Mouse (Mus musculus) kidney, postnatal 4 days (tissue): Measurements from ENCODE around the gene Vwa8.

Source experiments
- DNase-seq, 2 experiments: peaks; one replicate each; pipeline ENCODE4 v3.0.0; 2021; ENCODE audit warnings: mixed read lengths in 2 of 2

The Vwa8 gene

DNA sequence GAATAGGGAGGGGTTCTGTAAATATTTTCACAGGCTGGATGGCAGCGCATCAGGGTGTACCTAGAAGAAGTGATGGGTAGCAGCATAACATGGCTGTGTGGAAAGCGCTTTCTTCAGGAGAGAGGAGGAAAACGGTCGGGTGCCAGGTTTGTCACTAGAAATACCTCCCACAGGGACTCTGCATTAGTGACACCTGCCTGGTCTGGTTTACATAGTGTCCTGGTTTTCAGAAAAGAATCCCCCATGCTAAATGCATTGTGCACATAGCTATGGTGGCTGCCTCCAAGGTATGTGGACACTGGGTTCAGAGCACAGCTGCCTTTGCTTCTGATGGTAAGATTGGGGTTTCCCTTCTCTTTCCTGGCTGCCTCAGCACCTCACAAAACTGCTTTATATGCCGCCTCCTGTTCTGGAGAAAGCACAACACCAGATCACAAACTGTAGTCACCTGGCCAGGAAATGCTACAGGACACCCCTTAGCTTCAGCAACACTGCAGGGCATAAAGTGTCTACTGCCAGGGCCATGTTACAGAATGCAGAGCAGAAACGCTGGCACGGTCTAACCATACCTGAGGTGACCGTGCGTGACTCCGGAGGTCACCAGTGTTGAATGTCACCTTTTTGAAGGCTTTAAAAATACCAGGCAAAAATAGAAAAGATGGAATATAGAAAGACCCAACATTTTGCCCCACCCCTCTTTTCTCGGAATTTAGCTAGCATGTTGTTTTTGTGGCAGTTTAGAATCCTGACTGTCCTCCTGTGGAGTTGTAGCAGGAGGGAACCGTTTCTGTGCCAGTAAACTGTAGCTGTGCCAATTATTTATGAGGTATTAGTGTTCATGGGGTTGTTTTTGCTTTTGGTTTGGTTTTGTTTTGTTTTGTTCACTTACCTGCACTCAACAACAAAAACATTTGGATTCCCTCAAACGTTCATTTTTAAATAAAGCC is 295.7 kb downstream of the Vwa8 start:
- DNase-seq: no peak

DNA sequence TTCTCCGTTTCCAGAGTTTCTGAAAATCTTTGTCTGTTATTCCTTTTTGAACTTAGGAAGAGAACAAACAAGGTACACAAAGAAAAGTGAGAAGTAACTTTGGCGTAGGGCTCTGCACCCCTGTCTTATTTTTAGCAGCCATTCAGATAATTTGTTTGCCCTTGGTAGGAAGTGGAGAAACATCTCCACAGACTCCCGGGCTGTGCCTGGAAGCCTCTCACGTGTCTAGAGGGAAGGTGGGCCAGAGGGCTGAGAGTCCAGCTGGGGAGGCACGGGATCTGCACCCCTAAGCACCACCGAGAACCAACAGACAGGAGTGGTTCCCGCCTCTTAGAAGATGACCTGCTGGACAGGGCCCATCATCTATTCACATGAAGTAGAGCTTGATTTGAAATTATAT is 302.9 kb downstream of the Vwa8 start:
- no peak for DNase-seq

DNA sequence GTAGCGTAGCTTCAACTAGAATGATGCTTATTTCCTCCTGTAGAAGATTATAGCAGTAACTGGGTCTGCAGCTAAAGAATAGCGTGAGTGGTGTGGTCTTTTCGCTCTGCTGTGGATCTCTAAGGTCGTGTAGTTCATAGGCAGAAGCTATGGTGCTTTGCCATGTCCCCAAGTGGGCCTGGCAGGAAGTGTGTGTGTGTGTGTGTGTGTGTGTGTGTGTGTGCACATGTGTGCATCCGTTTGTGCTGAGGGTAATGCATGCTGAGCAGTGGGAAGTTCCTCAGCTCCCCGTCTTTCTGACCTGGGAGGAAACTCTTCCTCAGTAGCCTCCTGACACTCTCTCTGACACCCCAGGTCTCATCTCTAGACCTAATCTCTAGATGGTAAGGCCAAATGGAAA is 305.0 kb downstream of the Vwa8 start:
- DNase-seq: no peak

- DNase-seq: no peak
Observed at GRCm38 (mm10) chr14:79154961-79155360, 306.1 kb downstream of the Vwa8 start.

GRCm38 (mm10) chr14:79156526-79157411 is 307.9 kb downstream of the Vwa8 start:
- no peak for DNase-seq

DNA sequence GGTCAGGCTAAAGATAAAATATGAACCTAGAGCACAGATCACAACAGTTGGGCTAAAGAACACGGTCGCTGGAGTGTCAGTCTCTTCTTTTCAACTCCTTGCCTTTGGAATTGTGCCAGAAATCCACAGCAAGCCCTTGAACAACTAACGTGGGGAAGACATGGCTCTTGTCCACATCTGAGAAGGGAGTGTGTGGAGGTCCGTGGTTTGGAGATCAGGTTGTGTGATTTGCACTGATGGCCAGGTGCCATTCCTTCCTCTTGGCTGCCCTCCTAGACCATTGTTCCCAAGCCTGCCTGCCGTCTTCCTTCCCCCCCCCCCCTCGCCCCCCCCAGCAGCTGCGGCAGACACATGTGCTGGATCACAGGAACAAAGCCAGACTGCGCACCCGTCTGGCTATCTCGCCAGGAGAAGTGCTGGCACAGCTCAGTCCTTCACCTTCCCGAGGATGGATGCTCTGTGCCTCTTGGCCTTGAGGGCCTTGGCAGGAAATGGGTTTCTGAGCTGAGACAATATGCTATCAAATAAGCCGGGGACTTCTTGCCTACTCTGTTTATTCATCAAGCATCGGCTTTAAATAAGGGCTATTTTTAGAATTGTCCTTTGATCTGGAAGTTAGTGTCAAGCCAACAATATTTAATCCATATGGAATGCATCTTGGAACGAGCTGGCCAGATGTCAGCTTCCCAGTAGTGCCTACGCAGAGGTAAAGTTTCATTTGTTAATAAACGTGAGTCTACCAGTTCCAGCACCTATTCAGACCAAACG is 308.8 kb downstream of the Vwa8 start:
- DNase-seq: peak; percentile 56 to 70

DNA sequence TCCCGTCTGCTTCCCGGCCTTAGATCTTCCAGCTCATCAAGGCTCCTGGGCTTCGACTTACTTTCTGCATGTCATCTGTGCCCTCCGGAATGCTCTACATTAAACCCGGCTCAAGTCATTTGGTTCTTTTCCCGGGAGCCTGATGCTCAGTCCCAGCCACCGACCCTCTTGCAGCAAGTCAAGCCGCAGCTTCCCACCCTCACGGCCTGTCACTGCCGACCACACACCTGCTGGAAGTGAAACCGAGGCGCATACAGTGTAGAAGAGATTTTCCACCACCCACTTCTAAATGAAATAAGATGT is 309.3 kb downstream of the Vwa8 start:
- DNase-seq: no peak

- no peak for DNase-seq
Observed at GRCm38 (mm10) chr14:79158673-79159200, 309.9 kb downstream of the Vwa8 start.

DNA sequence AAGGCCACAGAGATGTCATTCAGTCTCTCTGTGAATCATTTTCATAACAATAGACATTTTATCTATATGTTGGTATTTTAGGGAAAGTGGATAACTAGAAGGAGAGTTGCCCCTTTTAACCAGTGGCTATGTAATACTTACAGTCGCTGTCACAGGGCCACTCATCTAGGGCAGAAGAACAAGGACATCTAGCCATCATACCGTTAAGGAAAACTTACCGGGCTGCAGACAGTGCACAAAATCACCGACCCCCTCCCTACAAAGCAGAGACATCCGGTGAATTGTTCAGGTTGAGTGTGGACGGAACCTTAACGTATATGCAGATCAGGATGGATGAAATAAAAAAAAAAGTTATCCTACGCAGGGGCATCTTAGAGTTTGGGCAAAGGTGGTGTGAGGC is 310.6 kb downstream of the Vwa8 start:
- DNase-seq: no peak

DNA sequence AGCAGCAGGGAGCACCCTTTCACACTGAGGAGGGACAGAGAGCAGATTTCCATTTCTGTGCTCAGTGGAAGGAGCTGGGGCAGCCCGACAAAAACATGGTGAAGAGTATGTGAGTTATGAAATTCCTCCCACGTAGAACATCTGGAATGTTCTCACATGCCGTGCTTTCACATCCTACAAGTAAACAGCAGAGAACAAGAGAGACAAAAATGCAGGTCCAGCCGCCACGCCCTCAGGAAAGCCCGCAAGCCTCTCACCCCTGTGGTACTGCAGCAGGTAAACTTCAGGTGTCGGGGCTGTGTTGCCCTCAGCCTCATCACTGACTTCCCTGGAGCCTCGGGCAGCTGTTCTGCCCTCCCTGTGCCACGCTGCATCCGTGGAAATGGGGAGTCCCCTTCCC is 311.6 kb downstream of the Vwa8 start:
- no peak for DNase-seq

DNA sequence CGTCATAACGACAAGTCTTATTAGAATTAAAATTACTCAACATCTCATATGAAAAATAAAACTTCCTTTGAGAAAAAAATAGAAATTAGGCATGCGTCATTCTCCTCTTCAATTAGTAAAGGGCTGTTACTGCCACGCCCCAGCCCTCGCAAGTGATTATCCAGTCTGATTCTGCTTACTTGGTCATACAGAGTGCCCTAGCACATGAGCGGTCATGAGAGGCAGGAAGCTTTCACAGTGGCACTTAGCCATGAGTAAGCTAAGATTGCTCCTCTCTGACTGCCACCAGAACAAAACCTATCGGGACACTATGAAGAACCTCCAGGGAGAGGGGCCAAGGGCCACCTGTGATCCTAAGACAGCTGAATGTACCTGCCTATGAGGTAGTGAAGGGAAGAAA is 312.1 kb downstream of the Vwa8 start:
- DNase-seq: no peak

- DNase-seq: no peak
Observed at GRCm38 (mm10) chr14:79161741-79162140, 312.9 kb downstream of the Vwa8 start.

- no peak for DNase-seq
Observed at GRCm38 (mm10) chr14:79162678-79163077, 313.8 kb downstream of the Vwa8 start.

- DNase-seq: no peak
Observed at GRCm38 (mm10) chr14:79164334-79164733, 315.5 kb downstream of the Vwa8 start.

GRCm38 (mm10) chr14:79164925-79165324 is 316.1 kb downstream of the Vwa8 start:
- DNase-seq: peak; percentile 51 to 56

DNA sequence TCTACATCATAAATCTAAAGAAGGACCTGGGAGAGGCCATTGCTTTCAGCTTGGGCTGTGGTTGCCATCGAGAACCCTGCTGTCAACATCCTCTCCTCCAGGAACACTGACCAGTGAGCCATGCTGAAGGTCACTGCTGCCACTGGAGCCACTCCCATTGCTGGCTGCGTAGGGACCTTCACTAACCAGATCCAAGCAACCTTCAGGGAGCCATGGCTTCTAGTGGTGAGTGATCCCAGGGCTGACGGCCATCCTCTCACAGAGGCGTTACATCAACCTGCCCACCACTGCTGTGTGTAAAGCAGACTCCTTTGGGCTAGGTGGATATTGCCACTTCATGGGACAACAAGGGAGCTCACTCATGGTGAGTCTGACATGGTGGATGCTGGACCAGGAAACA is 325.7 kb downstream of the Vwa8 start:
- DNase-seq: no peak

DNA sequence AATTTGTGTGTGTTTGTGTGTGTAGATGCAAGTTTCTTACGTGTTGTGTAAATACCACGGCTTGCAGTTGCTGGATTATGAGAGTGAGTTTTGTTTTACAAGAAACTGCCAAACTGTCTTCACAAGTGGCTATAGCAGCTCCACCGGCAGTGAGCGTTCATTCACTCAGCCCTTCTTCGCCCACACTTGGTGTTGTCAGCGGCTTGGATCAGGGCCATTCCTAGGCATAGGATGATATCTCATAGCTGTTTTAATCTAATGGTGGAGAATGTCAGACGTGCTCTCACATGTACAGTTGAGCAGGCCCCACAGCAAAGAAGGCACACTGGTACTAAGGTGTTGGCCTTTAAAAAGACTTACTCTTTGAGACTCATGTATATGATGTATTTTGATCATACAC is 328.9 kb downstream of the Vwa8 start:
- no peak for DNase-seq

DNA sequence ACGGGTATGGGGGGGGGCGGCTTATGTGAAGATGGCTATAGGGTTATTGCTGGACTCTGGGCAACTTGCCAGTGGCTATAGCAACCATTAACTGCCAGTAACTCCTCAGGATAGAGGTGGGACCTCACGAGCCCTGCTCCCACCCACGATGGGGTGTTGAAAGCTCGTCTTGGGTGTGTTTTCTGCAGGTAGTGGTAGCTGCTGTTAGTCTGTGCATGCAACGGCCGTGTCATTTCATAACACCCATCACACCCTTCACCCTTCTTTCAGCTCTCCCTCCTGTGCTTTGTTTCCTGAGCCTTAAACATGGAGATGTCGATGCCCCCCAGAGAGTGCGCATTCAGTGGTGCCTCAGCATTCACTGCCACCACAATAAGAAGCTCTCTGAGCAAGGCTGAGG is 329.4 kb downstream of the Vwa8 start:
- no peak for DNase-seq

GRCm38 (mm10) chr14:79180078-79180730 is 331.4 kb downstream of the Vwa8 start:
- DNase-seq: no peak

DNA sequence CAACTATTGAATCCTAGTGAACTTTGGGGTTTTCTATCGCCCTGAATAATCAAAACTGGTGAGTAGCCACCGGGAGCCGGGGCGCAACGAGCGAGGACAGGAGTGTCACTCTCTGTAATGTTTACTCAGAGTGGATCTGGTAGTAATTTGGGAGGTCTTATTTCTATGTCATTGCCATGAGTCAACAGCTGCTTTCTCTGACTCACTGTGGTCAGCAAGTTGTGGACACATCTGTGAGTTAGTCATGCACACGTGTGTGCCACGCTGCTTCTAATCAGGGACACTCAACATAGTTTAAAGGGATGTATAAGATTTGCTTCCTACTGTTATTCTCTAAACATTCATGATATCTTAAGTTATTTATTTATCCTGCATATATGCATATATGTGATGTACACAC is 332.9 kb downstream of the Vwa8 start:
- DNase-seq: no peak

DNA sequence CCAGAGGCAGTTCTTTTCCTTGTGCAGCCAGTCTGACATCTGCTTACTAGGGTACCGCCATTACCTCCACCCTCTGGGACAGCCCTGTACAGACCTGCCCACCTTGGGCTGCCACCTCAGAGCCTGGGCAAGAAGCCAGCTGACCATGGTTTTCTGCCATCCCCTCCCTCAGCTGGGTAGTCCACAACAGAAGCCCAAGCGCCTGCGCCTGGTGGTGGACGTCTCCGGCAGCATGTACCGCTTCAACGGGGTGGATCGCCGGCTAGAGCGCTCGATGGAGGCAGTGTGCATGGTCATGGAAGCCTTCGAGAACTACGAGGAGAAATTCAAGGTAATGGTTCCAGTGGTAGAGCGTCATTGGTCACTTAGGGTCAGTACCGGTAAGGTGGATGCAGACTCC is 333.9 kb downstream of the Vwa8 start:
- no peak for DNase-seq

- no peak for DNase-seq
Observed at GRCm38 (mm10) chr14:79183261-79183660, 334.4 kb downstream of the Vwa8 start.
